Mouse (Mus musculus): ENCODE results near the gene Ncbp3. TPM values are rescaled to one million over a fixed set of nuclear protein-coding genes. Genes with fewer than 3 reads are reported as not detected.

The Ncbp3 gene
- polyA plus RNA-seq, 1 experiment from 2014 or later = 13.8 TPM

GRCm38 (mm10) chr11:73023099-73023498 is 24.5 kb upstream of the Ncbp3 start:
- H3K4me1 ChIP-seq (ENCODE audit: control insufficient read depth, insufficient read depth, low read length) = 0 out of 2 replicates have a peak, but pooled peaks cover 2% of the 10 kb centered on the region
- ATAC-seq (ENCODE audit: insufficient number of reproducible peaks, low FRiP score, low TSS enrichment, low read depth) = no peak
- peaks cover 23% of the 10 kb centered on the region for H3K27me3 ChIP-seq (ENCODE audit: control insufficient read depth, insufficient read depth, low read length)
- H3K9me3 ChIP-seq (ENCODE audit: control insufficient read depth, low read length) = no peaks in the 10 kb centered on the region
- H3K36me3 ChIP-seq (ENCODE audit: control insufficient read depth, insufficient read depth, low read length) = no peaks in the 10 kb centered on the region
- H3K27ac ChIP-seq (replicated peaks; ENCODE audit: low read depth, low read length) = no peak overlapping the region
- no peak overlapping the region for H3K4me2 ChIP-seq (ENCODE audit: low read depth, severe bottlenecking)
- no peak overlapping the region for H3K9ac ChIP-seq (ENCODE audit: low read length)
- no peak for DNase-seq (ENCODE audit: low spot score)
- WGBS = 54% methylated on average over 9 of the region's 9 CpGs
- no peak overlapping the region for H3K4me3 ChIP-seq (ENCODE audit: low read depth, low read length)

- 86% methylated on average over 4 of the region's 4 CpGs for WGBS
- Histone ChIP-seq H3K9ac (ENCODE audit: low read length) (no peak overlapping the region), H3K4me3 (ENCODE audit: low read depth, low read length) (no peak overlapping the region), H3K4me1 (ENCODE audit: control insufficient read depth, insufficient read depth, low read length) (0 out of 2 replicates have a peak, but pooled peaks cover 2% of the 10 kb centered on the region), H3K36me3 (ENCODE audit: control insufficient read depth, insufficient read depth, low read length) (no peaks in the 10 kb centered on the region), H3K27me3 (ENCODE audit: control insufficient read depth, insufficient read depth, low read length) (peaks cover 23% of the 10 kb centered on the region), H3K27ac (replicated peaks; ENCODE audit: low read depth, low read length) (no peak overlapping the region), H3K9me3 (ENCODE audit: control insufficient read depth, low read length) (no peaks in the 10 kb centered on the region), H3K4me2 (ENCODE audit: low read depth, severe bottlenecking) (no peak overlapping the region)
- ATAC-seq (ENCODE audit: insufficient number of reproducible peaks, low FRiP score, low TSS enrichment, low read depth) (no peak), DNase-seq (ENCODE audit: low spot score) (no peak)
These were observed 23.8 kb upstream of the Ncbp3 start for GRCm38 (mm10) chr11:73023827-73024226.

DNA sequence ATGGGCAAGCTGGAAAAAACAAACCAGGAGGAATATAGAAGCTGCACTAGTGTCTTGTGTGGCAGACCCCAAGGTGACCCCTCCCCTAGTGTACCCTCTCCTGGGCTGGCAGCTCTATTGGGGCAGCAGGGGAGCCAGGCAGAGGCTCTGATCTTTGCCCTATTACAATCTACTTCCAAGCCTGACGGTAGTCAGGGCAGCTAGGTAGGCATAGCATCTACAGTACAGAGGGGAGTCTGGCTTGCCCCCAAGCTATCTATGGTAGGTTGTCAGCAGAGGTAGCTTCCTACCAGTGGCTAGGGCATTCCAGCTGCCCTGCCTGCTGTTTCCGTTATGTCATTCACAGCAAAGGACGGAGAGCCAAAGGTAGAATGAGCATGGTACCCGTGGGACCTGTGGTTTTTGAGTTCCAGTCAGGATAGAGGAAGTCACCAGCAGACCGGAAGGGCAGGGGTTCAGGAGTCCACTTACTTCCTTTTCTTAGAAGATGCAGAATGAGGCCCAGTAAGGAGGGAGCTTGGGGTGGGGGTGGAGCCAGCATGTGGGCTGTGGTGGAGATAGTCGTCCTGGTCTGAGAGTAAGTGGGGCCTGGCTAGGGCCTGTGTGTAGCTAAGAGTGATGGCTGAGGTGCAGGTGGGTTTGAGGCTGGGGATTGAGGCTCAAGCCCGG is 23.2 kb upstream of the Ncbp3 start:
- no peak overlapping the region for H3K4me2 ChIP-seq (ENCODE audit: low read depth, severe bottlenecking)

DNA sequence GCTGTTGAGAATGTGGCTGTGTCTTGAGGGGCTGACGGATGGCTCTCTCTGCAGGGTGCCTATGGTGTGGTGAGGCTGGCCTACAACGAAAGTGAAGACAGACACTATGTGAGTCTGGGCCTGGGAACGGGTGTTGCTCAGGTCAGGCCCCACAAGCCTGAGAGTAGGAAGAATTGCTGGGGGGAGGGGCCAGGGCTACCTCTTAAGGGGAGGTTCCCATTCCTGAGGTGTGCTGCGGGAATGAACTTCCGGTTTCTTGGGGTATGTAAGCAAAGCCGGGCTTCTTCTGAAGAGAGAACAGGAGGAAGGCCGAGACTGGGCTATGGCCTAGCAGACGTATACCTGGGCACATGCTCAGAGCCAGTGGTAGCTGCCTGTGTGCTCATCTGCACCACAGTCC is 20.6 kb upstream of the Ncbp3 start:
- no peak overlapping the region for H3K4me3 ChIP-seq (ENCODE audit: low read depth, low read length)
- no peak for DNase-seq (ENCODE audit: low spot score)
- 50% methylated on average over 8 of the region's 8 CpGs for WGBS
- ATAC-seq (ENCODE audit: insufficient number of reproducible peaks, low FRiP score, low TSS enrichment, low read depth) = no peak
- no peaks in the 10 kb centered on the region; the same call in 1 of the 2 replicates for H3K4me1 ChIP-seq (ENCODE audit: control insufficient read depth, insufficient read depth, low read length)
- H3K9me3 ChIP-seq (ENCODE audit: control insufficient read depth, low read length) = no peaks in the 10 kb centered on the region
- H3K36me3 ChIP-seq (ENCODE audit: control insufficient read depth, insufficient read depth, low read length) = no peaks in the 10 kb centered on the region
- H3K4me2 ChIP-seq (ENCODE audit: low read depth, severe bottlenecking) = no peak overlapping the region
- 0 out of 2 replicates have a peak overlapping the region, but pooled peaks have one; percentile 4 for H3K9ac ChIP-seq (ENCODE audit: low read length)
- H3K27me3 ChIP-seq (ENCODE audit: control insufficient read depth, insufficient read depth, low read length) = no peaks in the 10 kb centered on the region
- no peak overlapping the region for H3K27ac ChIP-seq (replicated peaks; ENCODE audit: low read depth, low read length)

More for the DNA sequence above, 23.2 kb upstream of the Ncbp3 start:
- Histone ChIP-seq H3K36me3 (ENCODE audit: control insufficient read depth, insufficient read depth, low read length) (no peaks in the 10 kb centered on the region), H3K27me3 (ENCODE audit: control insufficient read depth, insufficient read depth, low read length) (peaks cover 20% of the 10 kb centered on the region), H3K9me3 (ENCODE audit: control insufficient read depth, low read length) (no peaks in the 10 kb centered on the region), H3K4me1 (ENCODE audit: control insufficient read depth, insufficient read depth, low read length) (0 out of 2 replicates have a peak, but pooled peaks cover 2% of the 10 kb centered on the region), H3K27ac (replicated peaks; ENCODE audit: low read depth, low read length) (no peak overlapping the region), H3K4me3 (ENCODE audit: low read depth, low read length) (no peak overlapping the region), H3K9ac (ENCODE audit: low read length) (0 out of 2 replicates have a peak overlapping the region, but pooled peaks have one; percentile 4)
- ATAC-seq (ENCODE audit: insufficient number of reproducible peaks, low FRiP score, low TSS enrichment, low read depth) (no peak), DNase-seq (ENCODE audit: low spot score) (no peak)
- 58% methylated on average over 7 of the region's 7 CpGs for WGBS

GRCm38 (mm10) chr11:73030821-73031498 is 16.6 kb upstream of the Ncbp3 start:
- Histone ChIP-seq H3K9me3 (ENCODE audit: control insufficient read depth, low read length) (no peaks in the 10 kb centered on the region), H3K9ac (ENCODE audit: low read length) (0 out of 2 replicates have a peak overlapping the region, but pooled peaks have one; percentile 22), H3K36me3 (ENCODE audit: control insufficient read depth, insufficient read depth, low read length) (no peaks in the 10 kb centered on the region), H3K4me1 (ENCODE audit: control insufficient read depth, insufficient read depth, low read length) (no peaks in the 10 kb centered on the region; the same call in 1 of the 2 replicates), H3K4me2 (ENCODE audit: low read depth, severe bottlenecking) (peak overlapping the region; percentile 40), H3K4me3 (ENCODE audit: low read depth, low read length) (peak overlapping the region; percentile 12; the same call in 1 of the 2 replicates), H3K27me3 (ENCODE audit: control insufficient read depth, insufficient read depth, low read length) (no peaks in the 10 kb centered on the region), H3K27ac (replicated peaks; ENCODE audit: low read depth, low read length) (no peak overlapping the region; the same call in 1 of the 2 replicates)
- ATAC-seq (ENCODE audit: insufficient number of reproducible peaks, low FRiP score, low TSS enrichment, low read depth) (peak; percentile 87), DNase-seq (ENCODE audit: low spot score) (peak; percentile 86)
- 28% methylated on average over 20 of the region's 20 CpGs for WGBS

DNA sequence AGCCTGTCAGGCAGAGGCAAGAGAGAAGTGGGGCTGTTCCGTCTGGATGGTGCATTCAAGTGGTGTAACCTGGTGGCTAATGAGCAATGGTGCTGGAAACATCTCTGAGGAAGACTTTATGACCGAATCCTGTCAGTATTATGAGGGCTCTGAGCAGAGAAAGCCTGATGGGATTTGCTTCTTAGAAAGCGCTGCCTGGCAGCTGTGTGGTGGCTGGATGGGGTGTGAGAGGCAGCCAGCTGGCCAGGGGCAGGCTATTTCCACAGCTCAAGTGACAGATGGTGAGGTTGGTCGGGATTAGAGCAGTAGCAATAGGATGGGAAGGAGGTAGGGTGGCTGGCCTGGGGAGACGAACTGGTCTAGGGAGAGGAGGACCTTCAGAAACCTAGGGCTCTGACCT is 16.0 kb upstream of the Ncbp3 start:
- 61% methylated on average over 5 of the region's 5 CpGs for WGBS
- DNase-seq (ENCODE audit: low spot score) (no peak), ATAC-seq (ENCODE audit: insufficient number of reproducible peaks, low FRiP score, low TSS enrichment, low read depth) (no peak)
- H3K9me3 ChIP-seq (ENCODE audit: control insufficient read depth, low read length) = no peaks in the 10 kb centered on the region
- H3K4me3 ChIP-seq (ENCODE audit: low read depth, low read length) = no peak overlapping the region
- H3K27ac ChIP-seq (replicated peaks; ENCODE audit: low read depth, low read length) = no peak overlapping the region
- no peaks in the 10 kb centered on the region; the same call in 1 of the 2 replicates for H3K4me1 ChIP-seq (ENCODE audit: control insufficient read depth, insufficient read depth, low read length)
- no peaks in the 10 kb centered on the region for H3K36me3 ChIP-seq (ENCODE audit: control insufficient read depth, insufficient read depth, low read length)
- 0 out of 2 replicates have a peak overlapping the region, but pooled peaks have one; percentile 22 for H3K9ac ChIP-seq (ENCODE audit: low read length)
- H3K4me2 ChIP-seq (ENCODE audit: low read depth, severe bottlenecking) = no peak overlapping the region; the same call in 1 of the 2 replicates
- H3K27me3 ChIP-seq (ENCODE audit: control insufficient read depth, insufficient read depth, low read length) = no peaks in the 10 kb centered on the region

DNA sequence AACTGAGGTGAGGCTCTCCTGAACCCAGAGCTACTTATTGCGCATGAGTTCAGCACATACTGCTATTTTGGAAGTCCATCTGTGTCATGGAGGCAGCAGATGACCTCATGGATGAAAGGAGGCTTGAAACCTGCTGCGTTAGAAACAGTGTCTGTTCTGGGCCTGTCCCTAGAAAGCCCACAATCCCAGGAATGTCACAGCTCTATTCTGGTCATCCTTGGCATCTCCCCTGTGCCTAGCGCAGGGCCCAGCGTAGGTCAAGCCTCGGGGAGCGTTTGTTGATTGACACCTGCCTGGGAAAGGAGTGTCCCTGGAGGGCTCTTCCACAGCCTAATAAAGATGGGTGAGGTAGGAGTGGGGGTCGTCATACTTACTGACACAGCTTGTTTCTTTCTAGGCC is 11.5 kb upstream of the Ncbp3 start:
- WGBS = 83% methylated on average over 7 of the region's 7 CpGs
- Histone ChIP-seq H3K4me2 (ENCODE audit: low read depth, severe bottlenecking) (no peak overlapping the region), H3K36me3 (ENCODE audit: control insufficient read depth, insufficient read depth, low read length) (no peaks in the 10 kb centered on the region; the same call in 1 of the 2 replicates), H3K9me3 (ENCODE audit: control insufficient read depth, low read length) (no peaks in the 10 kb centered on the region), H3K4me1 (ENCODE audit: control insufficient read depth, insufficient read depth, low read length) (no peaks in the 10 kb centered on the region; the same call in 1 of the 2 replicates), H3K4me3 (ENCODE audit: low read depth, low read length) (no peak overlapping the region), H3K27ac (replicated peaks; ENCODE audit: low read depth, low read length) (no peak overlapping the region), H3K27me3 (ENCODE audit: control insufficient read depth, insufficient read depth, low read length) (no peaks in the 10 kb centered on the region), H3K9ac (ENCODE audit: low read length) (no peak overlapping the region)
- DNase-seq (ENCODE audit: low spot score) (no peak), ATAC-seq (ENCODE audit: insufficient number of reproducible peaks, low FRiP score, low TSS enrichment, low read depth) (no peak)

DNA sequence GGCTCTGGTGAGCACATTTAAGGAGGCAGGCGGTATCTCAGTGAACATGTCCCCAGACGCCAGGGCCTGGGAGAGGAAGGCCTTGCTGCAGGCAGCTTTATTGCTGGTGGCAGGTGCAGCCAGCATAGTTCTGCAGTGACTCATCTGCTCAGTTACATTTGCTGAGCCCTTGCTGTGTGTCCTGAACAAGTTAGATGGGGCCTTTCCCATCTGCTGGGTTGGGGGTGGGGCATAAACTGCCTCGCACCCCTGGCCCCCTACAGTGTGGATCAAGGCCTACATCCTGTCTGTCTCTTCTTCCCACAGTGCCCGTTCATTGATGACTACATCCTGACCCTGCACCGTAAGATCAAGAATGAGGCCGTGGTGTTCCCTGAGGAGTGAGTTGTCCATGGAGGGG is 10.7 kb upstream of the Ncbp3 start:
- H3K9me3 ChIP-seq (ENCODE audit: control insufficient read depth, low read length) = no peaks in the 10 kb centered on the region
- no peaks in the 10 kb centered on the region; the same call in 1 of the 2 replicates for H3K36me3 ChIP-seq (ENCODE audit: control insufficient read depth, insufficient read depth, low read length)
- H3K27ac ChIP-seq (replicated peaks; ENCODE audit: low read depth, low read length) = no peak overlapping the region
- ATAC-seq (ENCODE audit: insufficient number of reproducible peaks, low FRiP score, low TSS enrichment, low read depth) (no peak), DNase-seq (ENCODE audit: low spot score) (no peak)
- H3K4me3 ChIP-seq (ENCODE audit: low read depth, low read length) = no peak overlapping the region
- WGBS = 60% methylated on average over 6 of the region's 6 CpGs
- H3K9ac ChIP-seq (ENCODE audit: low read length) = no peak overlapping the region
- no peaks in the 10 kb centered on the region for H3K27me3 ChIP-seq (ENCODE audit: control insufficient read depth, insufficient read depth, low read length)
- H3K4me2 ChIP-seq (ENCODE audit: low read depth, severe bottlenecking) = no peak overlapping the region
- no peaks in the 10 kb centered on the region for H3K4me1 ChIP-seq (ENCODE audit: control insufficient read depth, insufficient read depth, low read length)

Data from limb, embryonic 11.5 days (tissue).